Mouse (Mus musculus) left cerebral cortex, adult 9 months (tissue): ENCODE data around the gene Acvr2b.
A peak's percentile ranks its signal among the peaks of the same experiment; 100 is the strongest.

ENCODE experiments used
- DNase-seq, 2 experiments: peaks; one replicate each; pipeline ENCODE4 v3.0.0; 2022; ENCODE audit warnings: low spot score in 2 of 2

Acvr2b gene

DNA sequence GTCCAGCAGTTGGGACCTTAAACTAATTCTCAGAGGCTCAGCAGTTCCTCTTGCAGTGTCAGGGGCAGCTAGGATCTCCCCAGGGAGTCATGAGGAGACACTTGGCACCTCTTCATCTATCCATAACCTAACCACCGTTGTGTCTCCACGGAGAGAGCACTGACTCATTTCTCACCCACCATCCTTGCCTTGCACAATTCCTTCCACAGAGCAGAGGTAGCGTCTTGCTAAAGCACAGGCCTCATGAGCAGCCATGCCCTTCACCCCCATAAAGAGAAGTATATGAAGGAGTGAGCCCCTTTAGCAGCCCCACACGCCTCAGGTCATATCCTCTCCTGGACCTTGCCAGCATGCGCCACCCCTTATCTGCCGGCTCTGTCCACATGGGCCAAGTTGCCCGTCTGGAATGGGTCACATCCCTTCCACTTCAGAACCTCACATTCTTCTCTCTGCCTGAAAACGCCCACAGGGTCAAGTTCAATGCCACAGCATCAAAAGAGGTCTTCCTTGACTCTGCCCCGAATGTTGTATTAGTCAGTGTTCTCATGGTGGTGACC lies 71.8 kb downstream of the Acvr2b start:
- peak in 1 of 2 experiments; percentile 23 for DNase-seq

- no peak for DNase-seq
Observed at GRCm38 (mm10) chr9:119474717-119475611, 73.0 kb downstream of the Acvr2b start.

- DNase-seq: no peak
Observed at GRCm38 (mm10) chr9:119477754-119478153, 75.8 kb downstream of the Acvr2b start.

- no peak for DNase-seq
Observed at GRCm38 (mm10) chr9:119478345-119478744, 76.4 kb downstream of the Acvr2b start.

DNA sequence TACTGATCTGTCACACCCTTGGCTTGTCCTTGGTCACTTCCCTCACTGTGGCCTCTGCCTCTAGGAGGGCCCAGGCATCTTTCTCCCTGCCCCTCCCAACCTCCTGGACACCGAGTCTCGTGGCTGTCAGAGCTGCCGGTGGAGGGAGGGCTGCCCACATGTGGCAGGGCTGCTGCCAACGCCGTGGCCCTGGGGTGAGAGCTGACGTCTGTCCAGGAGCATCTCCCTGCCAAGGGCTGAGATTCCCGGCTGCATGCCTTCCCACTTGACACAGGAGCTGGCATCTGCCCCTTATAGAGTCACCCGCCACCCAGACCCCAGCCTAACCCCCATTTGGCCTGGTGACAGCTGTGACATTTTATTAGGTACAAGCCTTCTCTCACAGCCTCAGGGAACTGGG lies 77.4 kb downstream of the Acvr2b start:
- DNase-seq: no peak

GRCm38 (mm10) chr9:119481612-119482011 lies 79.7 kb downstream of the Acvr2b start:
- no peak for DNase-seq

- DNase-seq: no peak
Observed at GRCm38 (mm10) chr9:119483554-119484353, 81.8 kb downstream of the Acvr2b start.

DNA sequence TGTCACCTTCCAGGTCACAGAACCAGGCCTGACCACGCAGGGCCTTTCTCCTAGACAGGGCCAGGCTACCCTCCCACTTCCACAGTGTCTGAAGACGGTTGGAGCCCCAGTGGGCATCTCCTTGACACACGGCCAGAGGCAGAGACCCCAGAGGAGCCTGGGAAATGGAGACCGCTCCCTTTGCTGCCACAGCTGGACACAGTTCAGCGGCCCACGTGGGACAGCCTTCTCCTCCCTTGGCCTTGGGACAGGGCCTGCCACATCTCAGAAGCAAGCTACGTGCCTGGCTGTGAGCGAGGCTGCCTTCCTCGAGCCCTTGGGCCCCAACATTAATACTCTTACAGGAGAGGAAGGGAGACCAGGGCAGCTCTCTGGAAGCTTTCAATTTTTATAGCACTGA lies 82.5 kb downstream of the Acvr2b start:
- no peak for DNase-seq
